Mouse (Mus musculus): ENCODE measurements around the gene Olfr1446.

Gene Olfr1446

DNA sequence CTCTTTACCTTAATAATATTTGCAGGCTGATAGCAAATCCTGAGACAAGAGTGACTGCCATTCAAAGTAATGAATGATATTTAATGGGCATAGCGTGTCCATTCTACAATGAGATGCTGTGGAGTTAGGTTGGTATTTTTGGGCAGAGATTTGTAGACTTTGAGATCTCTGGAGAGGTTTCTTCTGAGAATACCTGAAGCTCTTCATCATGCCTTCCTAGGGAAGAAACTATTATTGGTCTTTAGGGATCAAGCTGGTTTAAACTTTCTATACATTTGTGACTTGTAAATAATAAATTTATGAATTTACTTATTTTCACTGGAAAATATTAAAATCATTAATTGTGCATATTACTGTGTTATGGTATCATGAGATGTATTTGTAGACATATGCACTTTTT is at the start of gene Olfr1446:
Gene Olfr1446 (minus strand): TSS at position 101 of the 400 bp plus-strand sequence.
- no peak for DNase-seq (ENCODE audit: low spot score in 2 of 2)

DNA sequence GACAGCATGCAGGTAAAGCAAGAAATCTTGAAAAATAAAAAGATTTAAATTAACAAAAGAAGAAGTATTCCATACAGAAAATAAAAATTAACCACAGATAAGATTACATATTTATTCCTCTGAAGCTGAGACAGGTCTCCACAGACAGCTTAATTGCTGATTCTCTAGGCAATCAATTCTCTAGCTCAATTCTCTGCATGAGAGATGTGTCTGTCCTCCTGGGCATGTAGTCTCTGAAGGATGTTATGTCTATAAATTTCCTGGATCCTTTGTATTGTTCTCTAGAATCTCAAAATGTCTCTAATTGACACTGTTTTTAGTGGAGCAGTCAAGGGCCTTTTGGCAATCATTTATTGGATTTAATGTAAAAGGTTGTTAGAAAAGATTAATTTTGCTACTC is 37.2 kb upstream of the Olfr1446 start, which contains the start of gene Olfr1449:
Gene Olfr1449 (plus strand): TSS at position 301 of the 400 bp plus-strand sequence.
- no peak for DNase-seq (ENCODE audit: low spot score in 2 of 2)

DNA sequence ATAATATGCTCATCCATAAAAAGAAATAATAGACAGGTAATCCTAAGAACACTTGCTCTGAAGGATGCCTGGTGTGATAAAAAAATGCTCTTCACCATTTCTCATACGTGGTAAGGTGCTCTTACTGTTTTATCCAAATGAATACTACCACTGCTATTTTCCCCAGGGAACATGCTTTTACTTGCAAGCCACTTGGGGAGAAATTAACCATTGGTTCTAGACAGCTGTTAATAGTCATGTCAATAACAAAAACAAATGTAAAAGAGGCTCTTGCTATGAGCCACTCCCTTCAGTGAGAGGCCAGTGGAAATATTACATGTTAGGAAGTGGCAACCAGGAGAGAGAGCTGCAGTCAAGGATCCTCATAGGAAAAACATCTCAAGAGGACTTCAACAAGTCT is 31.0 kb upstream of the Olfr1446 start, which contains the start of gene Olfr1448:
Gene Olfr1448 (minus strand): TSS at position 101 of the 400 bp plus-strand sequence.
- no peak for DNase-seq (ENCODE audit: low spot score in 2 of 2)

DNA sequence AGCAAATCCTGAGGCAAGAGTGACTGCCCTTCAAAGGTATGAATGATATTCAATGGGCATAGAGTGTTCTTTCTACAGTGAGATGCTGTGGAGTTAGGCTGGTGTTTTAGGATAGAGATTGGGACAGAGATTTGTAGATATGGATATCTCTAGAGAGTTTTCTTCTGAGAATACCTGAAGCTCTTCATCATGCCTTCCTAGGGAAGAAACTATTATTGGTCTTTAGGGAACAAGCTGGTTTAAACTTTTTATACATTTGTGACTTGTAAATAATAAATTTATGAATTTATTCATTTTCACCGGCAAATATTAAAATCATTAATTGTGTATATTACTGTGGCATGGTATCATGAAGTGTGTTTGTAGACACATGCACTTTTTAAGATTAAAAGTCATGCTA is 10.3 kb upstream of the Olfr1446 start, which contains the start of gene Olfr1447:
Gene Olfr1447 (minus strand): TSS at position 101 of the 400 bp plus-strand sequence.
- DNase-seq (ENCODE audit: low spot score in 2 of 2) = no peak

DNA sequence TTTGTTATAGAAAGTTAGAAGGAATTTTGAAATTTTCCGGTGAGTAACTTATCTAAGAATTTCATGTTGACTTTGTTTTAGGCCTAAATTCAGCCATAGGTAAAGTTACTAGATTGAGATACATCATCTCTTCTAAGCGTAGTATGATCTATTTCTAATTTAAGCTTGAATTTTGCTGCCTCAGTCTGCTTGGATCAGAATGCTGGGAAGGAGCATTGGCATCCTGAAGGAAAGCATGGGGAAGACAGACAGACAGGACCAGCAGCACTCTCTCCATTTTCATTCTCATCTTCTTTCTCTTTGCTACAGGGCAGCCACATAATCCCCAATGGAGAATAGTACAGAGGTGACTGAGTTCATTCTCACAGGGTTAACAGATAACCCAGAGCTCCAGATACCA is 9.8 kb downstream of the Olfr1446 start, which contains the start of gene Olfr1445:
Gene Olfr1445 (plus strand): TSS at position 301 of the 400 bp plus-strand sequence.
- no peak for DNase-seq (ENCODE audit: low spot score in 2 of 2)

DNA sequence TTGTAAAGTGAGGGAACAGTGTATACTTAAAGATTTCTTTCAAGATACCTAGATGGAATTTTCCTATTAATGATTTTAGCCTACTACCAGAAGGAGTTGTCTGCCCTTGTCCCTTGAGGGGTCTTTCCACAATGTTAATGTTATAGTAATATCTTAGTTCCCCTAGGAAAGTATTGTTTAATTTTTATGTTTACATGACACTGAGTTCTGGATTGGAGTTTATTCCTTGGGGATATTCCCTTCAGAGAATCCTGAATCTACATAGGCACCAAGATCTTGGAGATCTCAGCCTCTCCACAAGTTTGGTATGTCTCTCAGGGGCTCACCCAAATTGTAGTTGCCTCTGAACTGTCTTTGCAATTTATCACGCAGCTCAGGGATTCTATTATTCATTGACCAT is 36.3 kb downstream of the Olfr1446 start, which contains the start of gene Olfr1444:
Gene Olfr1444 (plus strand): TSS at position 301 of the 400 bp plus-strand sequence.
- no peak for DNase-seq (ENCODE audit: low spot score in 2 of 2)

DNA sequence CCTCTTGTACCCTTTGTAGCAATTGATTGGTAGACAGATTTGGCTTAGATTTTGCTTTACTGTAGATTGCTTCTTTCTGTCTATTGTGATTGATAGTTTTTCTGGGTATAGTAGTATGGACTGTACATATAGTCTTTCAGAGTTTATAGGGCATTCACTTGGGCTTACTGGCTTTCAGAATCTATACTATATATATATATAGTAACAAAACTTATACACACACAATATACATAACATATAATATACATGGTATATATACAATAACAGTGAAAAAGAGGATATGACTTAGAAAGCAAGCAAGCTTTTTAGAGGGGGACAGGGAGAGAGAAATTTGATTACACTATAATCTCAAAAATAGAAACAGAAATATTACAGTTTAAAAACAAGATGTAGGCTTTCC is 46.9 kb downstream of the Olfr1446 start, which contains the start of gene Gm5244:
Gene Gm5244 (plus strand): TSS at position 301 of the 400 bp plus-strand sequence.
- DNase-seq (ENCODE audit: low spot score in 2 of 2) = no peak

DNA sequence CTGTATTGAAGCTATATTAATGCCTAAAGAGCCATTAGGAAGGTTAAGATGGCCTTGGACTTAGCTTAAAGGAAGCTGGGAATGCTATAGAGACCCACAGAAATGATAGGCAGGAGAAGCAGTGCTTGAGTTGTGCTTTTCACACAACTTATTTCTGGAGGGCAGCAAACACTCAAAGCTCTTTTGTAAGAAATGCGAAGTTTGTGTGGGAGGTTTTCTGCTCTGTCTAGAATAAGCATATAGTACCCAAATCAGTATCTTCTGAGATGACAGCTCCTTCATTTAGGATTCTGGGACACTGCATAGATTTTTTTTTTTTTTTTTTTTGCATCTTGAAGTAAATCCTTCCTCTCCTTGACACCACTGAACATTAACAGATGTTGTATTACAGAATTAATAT is 54.8 kb downstream of the Olfr1446 start:
- no peak for DNase-seq (ENCODE audit: low spot score in 2 of 2)
